Mouse (Mus musculus): ENCODE data around the gene Ndst4. TPM values are rescaled to one million over a fixed set of nuclear protein-coding genes. Genes with fewer than 3 reads are reported as not detected.

The Ndst4 gene
- polyA plus RNA-seq, 1 experiment from 2014 or later, result 0.20 TPM

GRCm38 (mm10) chr3:125683460-125684230 is 279.8 kb downstream of the Ndst4 start:
- DNase-seq (ENCODE audit: low spot score) (peak; percentile 6), ATAC-seq (replicated peaks; ENCODE audit: insufficient number of reproducible peaks, low FRiP score, low TSS enrichment, low read depth) (no peak)
- no peaks in the 10 kb centered on the region for H3K36me3 ChIP-seq (replicated peaks; ENCODE audit: control insufficient read depth, insufficient read depth, low read depth, low read length)
- no peaks in the 10 kb centered on the region for H3K27me3 ChIP-seq (ENCODE audit: control insufficient read depth, insufficient read depth, low read length)
- no peak overlapping the region for H3K9ac ChIP-seq (replicated peaks; ENCODE audit: low read length)
- no peak overlapping the region for H3K4me2 ChIP-seq (ENCODE audit: low read depth, low read length)
- no peaks in the 10 kb centered on the region for H3K9me3 ChIP-seq (replicated peaks; ENCODE audit: control insufficient read depth, low read length)
- H3K4me3 ChIP-seq (ENCODE audit: low read depth, low read length), result no peak overlapping the region
- no peaks in the 10 kb centered on the region for H3K4me1 ChIP-seq (ENCODE audit: control insufficient read depth, insufficient read depth, low read length)
- 65% methylated on average over 8 of the region's 8 CpGs for WGBS
- no peak overlapping the region for H3K27ac ChIP-seq (replicated peaks; ENCODE audit: low read depth, low read length)

GRCm38 (mm10) chr3:125684583-125684982 is 280.7 kb downstream of the Ndst4 start:
- Histone ChIP-seq H3K27ac (replicated peaks; ENCODE audit: low read depth, low read length) (no peak overlapping the region), H3K9ac (replicated peaks; ENCODE audit: low read length) (no peak overlapping the region), H3K36me3 (replicated peaks; ENCODE audit: control insufficient read depth, insufficient read depth, low read depth, low read length) (no peaks in the 10 kb centered on the region), H3K27me3 (ENCODE audit: control insufficient read depth, insufficient read depth, low read length) (no peaks in the 10 kb centered on the region), H3K4me3 (ENCODE audit: low read depth, low read length) (no peak overlapping the region), H3K4me1 (ENCODE audit: control insufficient read depth, insufficient read depth, low read length) (no peaks in the 10 kb centered on the region), H3K9me3 (replicated peaks; ENCODE audit: control insufficient read depth, low read length) (no peaks in the 10 kb centered on the region), H3K4me2 (ENCODE audit: low read depth, low read length) (no peak overlapping the region)
- no peak for DNase-seq (ENCODE audit: low spot score)
- no peak for ATAC-seq (replicated peaks; ENCODE audit: insufficient number of reproducible peaks, low FRiP score, low TSS enrichment, low read depth)
- 94% methylated on average over 1 of the region's 1 CpGs for WGBS

GRCm38 (mm10) chr3:125687601-125688000 is 283.7 kb downstream of the Ndst4 start:
- no peak for ATAC-seq (replicated peaks; ENCODE audit: insufficient number of reproducible peaks, low FRiP score, low TSS enrichment, low read depth)
- 63% methylated on average over 2 of the region's 2 CpGs for WGBS
- DNase-seq (ENCODE audit: low spot score), result no peak
- Histone ChIP-seq H3K4me3 (ENCODE audit: low read depth, low read length) (no peak overlapping the region), H3K27ac (replicated peaks; ENCODE audit: low read depth, low read length) (no peak overlapping the region), H3K4me1 (ENCODE audit: control insufficient read depth, insufficient read depth, low read length) (no peaks in the 10 kb centered on the region), H3K9ac (replicated peaks; ENCODE audit: low read length) (no peak overlapping the region), H3K4me2 (ENCODE audit: low read depth, low read length) (no peak overlapping the region), H3K36me3 (replicated peaks; ENCODE audit: control insufficient read depth, insufficient read depth, low read depth, low read length) (no peaks in the 10 kb centered on the region), H3K27me3 (ENCODE audit: control insufficient read depth, insufficient read depth, low read length) (no peaks in the 10 kb centered on the region), H3K9me3 (replicated peaks; ENCODE audit: control insufficient read depth, low read length) (no peaks in the 10 kb centered on the region)

- H3K9ac ChIP-seq (replicated peaks; ENCODE audit: low read length), result no peak overlapping the region
- ATAC-seq (replicated peaks; ENCODE audit: insufficient number of reproducible peaks, low FRiP score, low TSS enrichment, low read depth) (no peak), DNase-seq (ENCODE audit: low spot score) (no peak)
- H3K27ac ChIP-seq (replicated peaks; ENCODE audit: low read depth, low read length), result no peak overlapping the region
- 87% methylated on average over 1 of the region's 1 CpGs for WGBS
- no peaks in the 10 kb centered on the region for H3K36me3 ChIP-seq (replicated peaks; ENCODE audit: control insufficient read depth, insufficient read depth, low read depth, low read length)
- H3K4me1 ChIP-seq (ENCODE audit: control insufficient read depth, insufficient read depth, low read length), result no peaks in the 10 kb centered on the region
- no peak overlapping the region for H3K4me3 ChIP-seq (ENCODE audit: low read depth, low read length)
- H3K9me3 ChIP-seq (replicated peaks; ENCODE audit: control insufficient read depth, low read length), result no peaks in the 10 kb centered on the region
- no peaks in the 10 kb centered on the region for H3K27me3 ChIP-seq (ENCODE audit: control insufficient read depth, insufficient read depth, low read length)
- H3K4me2 ChIP-seq (ENCODE audit: low read depth, low read length), result no peak overlapping the region
Measured at GRCm38 (mm10) chr3:125690948-125691347, 287.1 kb downstream of the Ndst4 start.

GRCm38 (mm10) chr3:125722953-125723352 is 319.1 kb downstream of the Ndst4 start:
- H3K4me2 ChIP-seq (ENCODE audit: low read depth, low read length), result no peak overlapping the region
- no peak overlapping the region for H3K27ac ChIP-seq (replicated peaks; ENCODE audit: low read depth, low read length)
- no peak overlapping the region for H3K9ac ChIP-seq (replicated peaks; ENCODE audit: low read length)
- 77% methylated on average over 2 of the region's 2 CpGs for WGBS
- DNase-seq (ENCODE audit: low spot score), result no peak
- no peaks in the 10 kb centered on the region for H3K4me1 ChIP-seq (ENCODE audit: control insufficient read depth, insufficient read depth, low read length)
- ATAC-seq (replicated peaks; ENCODE audit: insufficient number of reproducible peaks, low FRiP score, low TSS enrichment, low read depth), result no peak
- H3K4me3 ChIP-seq (ENCODE audit: low read depth, low read length), result no peak overlapping the region
- H3K36me3 ChIP-seq (replicated peaks; ENCODE audit: control insufficient read depth, insufficient read depth, low read depth, low read length), result no peaks in the 10 kb centered on the region
- no peaks in the 10 kb centered on the region for H3K27me3 ChIP-seq (ENCODE audit: control insufficient read depth, insufficient read depth, low read length)
- H3K9me3 ChIP-seq (replicated peaks; ENCODE audit: control insufficient read depth, low read length), result no peaks in the 10 kb centered on the region

- no peaks in the 10 kb centered on the region for H3K36me3 ChIP-seq (replicated peaks; ENCODE audit: control insufficient read depth, insufficient read depth, low read depth, low read length)
- 81% methylated on average over 2 of the region's 2 CpGs for WGBS
- H3K9me3 ChIP-seq (replicated peaks; ENCODE audit: control insufficient read depth, low read length), result no peaks in the 10 kb centered on the region
- ATAC-seq (replicated peaks; ENCODE audit: insufficient number of reproducible peaks, low FRiP score, low TSS enrichment, low read depth), result no peak
- DNase-seq (ENCODE audit: low spot score), result no peak
- H3K4me1 ChIP-seq (ENCODE audit: control insufficient read depth, insufficient read depth, low read length), result no peaks in the 10 kb centered on the region
- H3K27me3 ChIP-seq (ENCODE audit: control insufficient read depth, insufficient read depth, low read length), result no peaks in the 10 kb centered on the region
- H3K9ac ChIP-seq (replicated peaks; ENCODE audit: low read length), result no peak overlapping the region
- no peak overlapping the region for H3K4me2 ChIP-seq (ENCODE audit: low read depth, low read length)
- no peak overlapping the region for H3K27ac ChIP-seq (replicated peaks; ENCODE audit: low read depth, low read length)
- no peak overlapping the region for H3K4me3 ChIP-seq (ENCODE audit: low read depth, low read length)
Measured at GRCm38 (mm10) chr3:125734945-125735344, 331.1 kb downstream of the Ndst4 start.

- ATAC-seq (replicated peaks; ENCODE audit: insufficient number of reproducible peaks, low FRiP score, low TSS enrichment, low read depth) (no peak), DNase-seq (ENCODE audit: low spot score) (no peak)
- H3K9me3 ChIP-seq (replicated peaks; ENCODE audit: control insufficient read depth, low read length), result no peaks in the 10 kb centered on the region
- H3K4me3 ChIP-seq (ENCODE audit: low read depth, low read length), result no peak overlapping the region
- H3K4me1 ChIP-seq (ENCODE audit: control insufficient read depth, insufficient read depth, low read length), result no peaks in the 10 kb centered on the region
- no peak overlapping the region for H3K27ac ChIP-seq (replicated peaks; ENCODE audit: low read depth, low read length)
- WGBS, result 76% methylated on average over 3 of the region's 3 CpGs
- H3K27me3 ChIP-seq (ENCODE audit: control insufficient read depth, insufficient read depth, low read length), result no peaks in the 10 kb centered on the region
- no peaks in the 10 kb centered on the region for H3K36me3 ChIP-seq (replicated peaks; ENCODE audit: control insufficient read depth, insufficient read depth, low read depth, low read length)
- no peak overlapping the region for H3K9ac ChIP-seq (replicated peaks; ENCODE audit: low read length)
- H3K4me2 ChIP-seq (ENCODE audit: low read depth, low read length), result no peak overlapping the region
Measured at GRCm38 (mm10) chr3:125744468-125745141, 340.7 kb downstream of the Ndst4 start.

- ATAC-seq (replicated peaks; ENCODE audit: insufficient number of reproducible peaks, low FRiP score, low TSS enrichment, low read depth) (no peak), DNase-seq (ENCODE audit: low spot score) (no peak)
- Histone ChIP-seq H3K9ac (replicated peaks; ENCODE audit: low read length) (no peak overlapping the region), H3K4me1 (ENCODE audit: control insufficient read depth, insufficient read depth, low read length) (no peaks in the 10 kb centered on the region), H3K27me3 (ENCODE audit: control insufficient read depth, insufficient read depth, low read length) (no peaks in the 10 kb centered on the region), H3K27ac (replicated peaks; ENCODE audit: low read depth, low read length) (no peak overlapping the region), H3K4me3 (ENCODE audit: low read depth, low read length) (no peak overlapping the region), H3K9me3 (replicated peaks; ENCODE audit: control insufficient read depth, low read length) (no peaks in the 10 kb centered on the region), H3K36me3 (replicated peaks; ENCODE audit: control insufficient read depth, insufficient read depth, low read depth, low read length) (no peaks in the 10 kb centered on the region), H3K4me2 (ENCODE audit: low read depth, low read length) (no peak overlapping the region)
- WGBS, result 80% methylated on average over 3 of the region's 3 CpGs
Measured at GRCm38 (mm10) chr3:125745142-125745496, 341.2 kb downstream of the Ndst4 start.

Measured in embryonic facial prominence, embryonic 11.5 days (tissue).